Mouse (Mus musculus) megakaryocyte, adult 5-6 weeks (primary cell): ENCODE results near the gene 4921536K21Rik. TPM values are rescaled to one million over a fixed set of nuclear protein-coding genes. Genes with fewer than 3 reads are reported as not detected.

ENCODE experiments used
- ATAC-seq: 2 replicates; pipeline ENCODE4 v1.8.0; 2016; ENCODE audit warnings: mild to moderate bottlenecking, inconsistent platforms; ENCODE audit not compliant: poor library complexity, severe bottlenecking
- total RNA-seq, 2 experiments: library from RNA; stranded (forward) in 1 of 2; stranded (reverse) in 1 of 2; fragments of 153-499, 151-499 nt in 1 of 2; fragments of 221-1000, 200-1000 nt in 1 of 2; gene quantifications; 2 replicates each; pipeline versions ENCODE4 v1.2.3 to v1.2.4; 2015 to 2017

Gene 4921536K21Rik
- total RNA-seq (2015) (0.09 TPM in 1 of 2 replicates, not detected in the other), total RNA-seq (2017) (0.15 TPM in 1 of 2 replicates, not detected in the other)

DNA sequence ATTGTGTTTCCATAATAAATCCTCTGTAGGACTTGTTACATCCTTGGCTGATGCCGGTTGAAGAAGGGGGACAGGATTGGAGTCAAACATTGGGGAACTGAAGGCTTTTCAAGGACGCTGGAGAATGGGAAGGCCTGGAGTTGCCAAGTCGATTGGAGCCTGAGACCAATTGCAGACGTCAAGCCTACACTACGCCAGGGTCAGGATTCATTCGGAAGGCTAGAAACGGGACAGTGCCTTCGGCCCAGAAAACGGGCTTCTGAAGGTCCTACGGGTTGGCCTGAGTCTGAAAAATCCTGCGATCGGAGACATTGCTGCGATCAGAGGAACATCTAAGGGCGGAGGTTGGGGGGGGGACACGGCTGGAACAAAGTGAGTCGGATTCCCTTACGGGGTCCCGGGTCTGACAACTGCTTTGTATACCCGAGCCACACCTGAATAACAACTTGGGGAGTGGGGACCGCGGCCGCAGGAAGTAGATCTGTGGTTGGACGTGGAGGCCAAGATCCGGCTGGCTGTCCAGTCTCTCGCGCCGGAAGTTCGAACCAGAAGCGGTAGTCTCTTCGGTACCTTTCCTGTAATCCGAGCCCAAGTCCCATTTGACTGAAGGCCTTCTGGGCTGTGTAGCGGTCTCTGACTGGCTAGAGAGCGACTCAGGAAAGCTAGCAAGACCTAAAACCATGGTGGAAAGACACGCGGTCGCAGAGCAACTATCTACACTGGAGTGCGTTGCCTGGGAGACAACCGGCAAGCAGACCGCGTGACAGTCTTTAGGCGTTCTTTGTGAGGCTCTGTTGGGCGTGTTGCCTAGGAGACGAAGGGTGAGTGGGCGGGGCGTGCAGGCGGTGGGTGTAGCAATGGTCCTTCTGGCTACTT, at the start of gene 4921536K21Rik, which contains the start of gene Dusp18:
Gene 4921536K21Rik, minus strand, starts transcription at position 693 of the 876 bp plus-strand sequence.
Gene Dusp18, plus strand, starts transcription at position 835 of the 876 bp plus-strand sequence.
- ATAC-seq = peak; percentile 97

GRCm38 (mm10) chr11:3941371-3941770, 46.5 kb upstream of the 4921536K21Rik start:
- no peak for ATAC-seq

GRCm38 (mm10) chr11:3937321-3937874, 42.5 kb upstream of the 4921536K21Rik start:
- no peak for ATAC-seq

- no peak for ATAC-seq
These were observed 41.4 kb upstream of the 4921536K21Rik start for GRCm38 (mm10) chr11:3936318-3936717.

DNA sequence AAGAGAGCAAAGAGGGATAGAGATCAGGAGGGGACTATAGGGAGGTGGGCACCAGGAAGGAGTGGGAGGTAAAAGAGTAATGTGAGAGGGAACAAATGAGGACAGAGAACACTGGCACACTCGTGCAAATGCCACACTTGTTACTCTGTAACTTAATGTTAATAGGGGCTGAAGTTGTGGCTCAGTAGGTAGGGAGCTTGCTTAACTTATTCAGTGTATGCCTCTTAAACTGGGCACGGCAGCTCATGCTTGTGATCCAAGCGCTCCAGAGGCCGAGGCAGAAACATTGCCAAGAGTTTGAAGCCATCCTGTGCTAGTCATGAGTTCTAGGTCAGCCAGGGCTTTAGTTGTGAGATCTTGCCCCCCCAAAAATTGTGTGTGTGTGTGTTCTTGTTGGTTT, 40.2 kb upstream of the 4921536K21Rik start:
- ATAC-seq = no peak

DNA sequence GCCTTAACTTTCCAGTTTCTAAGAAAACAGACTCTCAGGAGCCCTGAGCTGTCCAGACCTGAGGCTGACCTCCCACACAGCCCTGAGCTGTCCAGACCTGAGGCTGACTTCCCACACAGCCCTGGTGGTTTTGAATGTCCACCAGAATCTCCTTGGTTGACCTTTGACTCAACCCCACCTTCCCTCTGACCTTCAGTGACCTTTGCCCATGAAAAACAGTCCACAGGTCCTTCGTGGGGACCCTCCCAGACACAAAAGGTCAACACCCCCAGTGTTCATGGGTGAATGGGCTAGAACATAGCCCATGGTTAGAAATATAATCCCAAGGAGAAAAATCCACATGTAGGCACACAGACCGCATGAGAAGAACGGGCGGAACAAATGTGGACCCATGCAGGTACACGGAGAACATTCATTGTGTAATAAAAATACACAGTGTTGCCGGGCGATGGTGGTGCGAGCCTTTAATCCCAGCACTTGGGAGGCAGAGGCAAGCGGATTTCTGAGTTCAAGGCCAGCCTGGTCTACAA, 38.9 kb upstream of the 4921536K21Rik start:
- no peak for ATAC-seq

DNA sequence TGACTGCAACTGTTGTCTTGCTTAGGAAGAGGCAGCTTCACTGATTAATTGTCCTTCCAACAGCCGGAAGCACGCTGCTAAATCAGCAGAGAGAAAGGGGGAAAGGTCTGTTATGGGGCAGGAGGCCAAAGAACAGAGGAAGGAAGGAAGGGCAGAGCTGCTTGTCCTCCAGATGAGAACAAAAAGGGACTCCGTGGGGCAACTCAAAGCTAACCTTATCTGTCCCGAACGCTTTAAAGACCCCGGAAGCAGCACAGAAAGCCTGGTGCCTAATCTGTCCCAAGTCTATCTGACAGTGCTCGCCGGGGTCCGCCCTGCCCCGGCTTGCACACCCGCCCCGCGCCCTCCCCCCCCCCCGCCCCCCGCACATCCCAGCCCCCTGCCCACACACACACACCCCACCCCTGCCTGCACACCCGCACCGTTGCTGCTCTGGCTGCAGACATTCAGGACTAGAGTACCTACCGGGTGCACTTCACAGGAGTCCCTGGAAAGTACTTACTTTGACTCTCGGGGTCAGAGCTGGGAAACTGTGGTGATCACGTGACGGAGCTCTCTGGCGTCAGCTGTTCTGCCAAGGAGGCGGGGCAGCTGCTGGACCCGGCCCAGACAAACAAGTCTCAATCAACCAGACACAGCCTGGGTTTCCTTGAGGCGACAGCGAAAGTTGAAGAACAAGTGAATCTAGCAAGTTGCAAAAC, 36.8 kb upstream of the 4921536K21Rik start, which contains the start of gene Tcn2:
Gene Tcn2, minus strand, starts transcription at position 649 of the 701 bp plus-strand sequence.
- peak; percentile 77 for ATAC-seq

GRCm38 (mm10) chr11:3930931-3931330, 36.0 kb upstream of the 4921536K21Rik start:
- no peak for ATAC-seq

DNA sequence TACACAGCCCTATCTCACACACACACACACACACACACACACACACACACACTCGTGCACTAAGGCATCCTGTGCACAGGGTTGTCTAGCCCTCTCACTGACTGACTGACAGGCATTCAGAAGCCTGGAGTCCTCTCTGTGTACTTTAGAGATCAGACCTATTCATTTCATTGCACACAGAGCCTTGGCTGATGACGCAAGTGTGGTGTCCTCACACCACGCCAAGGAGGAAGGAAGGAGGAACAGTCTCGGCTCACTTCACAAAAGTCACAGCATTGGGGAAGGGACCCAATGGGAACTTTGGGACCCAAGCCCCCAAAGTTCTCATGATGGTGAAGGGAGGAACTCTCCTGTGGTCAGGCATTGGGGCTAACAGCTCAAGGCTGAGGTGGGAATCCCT, 35.1 kb upstream of the 4921536K21Rik start:
- peak; percentile 90 for ATAC-seq

DNA sequence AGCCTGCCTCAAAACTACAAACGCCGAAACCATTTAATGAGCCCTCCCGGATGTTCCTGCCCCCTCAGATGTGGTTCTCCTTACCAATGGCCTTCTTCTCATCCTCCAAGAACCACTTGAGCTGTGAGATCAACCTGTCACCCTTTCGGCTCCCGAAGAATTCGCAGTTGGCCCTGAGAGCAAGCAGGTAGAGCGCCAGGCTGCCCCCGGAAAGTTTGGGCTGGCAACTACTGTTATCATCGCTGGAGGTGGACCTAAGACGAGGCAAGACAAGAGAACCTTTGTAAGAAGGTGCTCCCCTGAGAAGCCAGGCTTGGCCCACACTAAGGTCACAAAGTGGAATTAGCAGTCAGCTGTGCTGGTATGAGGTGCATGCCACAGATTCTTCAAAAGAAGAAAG, 31.0 kb upstream of the 4921536K21Rik start:
- ATAC-seq = no peak

- ATAC-seq = no peak
These were observed 27.8 kb upstream of the 4921536K21Rik start for GRCm38 (mm10) chr11:3922731-3923130.

GRCm38 (mm10) chr11:3922115-3922514, 27.2 kb upstream of the 4921536K21Rik start:
- no peak for ATAC-seq

GRCm38 (mm10) chr11:3921281-3921850, 26.5 kb upstream of the 4921536K21Rik start:
- peak; percentile 95 for ATAC-seq

DNA sequence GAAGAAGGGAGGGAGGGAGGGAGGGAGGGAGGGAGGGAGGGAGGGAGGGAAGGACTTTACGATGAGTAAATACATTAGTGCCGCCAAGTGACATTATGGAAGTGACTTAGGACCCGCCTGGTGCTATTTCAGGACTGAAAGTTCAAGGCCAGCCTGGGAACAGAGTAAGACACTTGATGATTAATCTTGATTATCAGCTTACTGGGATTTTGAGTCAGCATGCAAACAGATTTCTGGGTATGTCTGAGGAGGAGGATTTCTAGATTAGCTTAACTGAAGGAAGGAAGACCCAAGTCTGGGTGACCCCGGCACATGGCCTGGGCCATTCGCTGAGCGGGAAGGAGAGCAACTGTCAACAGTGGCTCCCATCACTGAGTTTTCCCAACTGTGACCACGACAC, 25.6 kb upstream of the 4921536K21Rik start:
- no peak for ATAC-seq

DNA sequence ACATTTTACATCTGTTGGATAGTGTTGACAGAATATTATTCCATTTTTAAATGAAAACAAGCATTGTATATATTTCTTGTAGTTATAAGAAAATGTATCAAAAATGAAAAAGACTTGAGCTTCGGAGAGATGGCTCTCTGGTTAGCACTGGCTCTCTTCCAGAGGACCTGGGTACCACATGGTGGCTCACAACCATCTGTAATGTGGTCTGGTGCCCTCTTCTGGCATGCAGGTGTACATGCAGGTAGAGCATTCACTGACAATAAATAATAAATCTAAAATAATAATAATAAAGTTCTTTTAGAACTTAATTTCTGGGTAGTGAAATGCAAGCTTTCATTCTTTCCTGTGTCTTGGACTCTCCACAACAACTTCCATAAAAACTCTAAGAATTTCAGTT, 23.8 kb upstream of the 4921536K21Rik start:
- ATAC-seq = no peak

DNA sequence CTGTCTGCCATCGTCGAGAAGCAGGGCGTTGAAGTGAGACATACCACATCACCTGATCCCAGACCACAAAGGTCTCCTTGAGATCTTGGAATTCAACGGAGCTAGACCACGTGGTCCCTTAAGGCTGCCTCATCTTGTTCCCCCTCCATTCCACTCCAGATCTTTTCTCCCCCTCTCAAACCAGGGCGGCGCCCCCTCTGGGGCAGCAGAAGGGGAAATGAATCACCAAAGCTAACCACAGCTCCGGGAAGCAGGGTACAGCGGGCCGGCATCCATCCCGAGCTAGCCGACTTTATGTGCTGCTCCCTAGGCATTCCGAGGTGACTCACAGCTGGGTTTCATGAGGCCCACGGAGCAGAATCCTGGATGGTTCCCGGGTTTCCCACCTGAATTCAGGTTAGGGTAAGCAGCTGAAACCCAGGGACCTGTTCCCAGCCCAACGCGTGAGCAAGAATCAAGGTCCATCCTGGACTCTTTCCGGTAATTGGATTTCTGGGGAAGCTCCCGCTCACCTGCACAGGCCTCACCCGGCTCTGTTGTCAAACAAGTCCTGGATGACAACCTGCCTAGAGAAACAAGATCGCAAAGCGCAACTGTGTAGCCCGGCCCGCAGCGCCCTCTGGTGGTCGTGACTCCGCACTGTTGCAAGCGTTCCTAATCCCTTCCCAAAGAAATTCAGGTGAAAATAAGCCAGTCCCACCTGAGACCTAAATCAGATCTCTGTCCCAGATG, 19.4 kb upstream of the 4921536K21Rik start, which contains the start of gene Slc35e4:
Gene Slc35e4, minus strand, starts transcription at position 556 of the 732 bp plus-strand sequence.
- peak; percentile 67 for ATAC-seq

DNA sequence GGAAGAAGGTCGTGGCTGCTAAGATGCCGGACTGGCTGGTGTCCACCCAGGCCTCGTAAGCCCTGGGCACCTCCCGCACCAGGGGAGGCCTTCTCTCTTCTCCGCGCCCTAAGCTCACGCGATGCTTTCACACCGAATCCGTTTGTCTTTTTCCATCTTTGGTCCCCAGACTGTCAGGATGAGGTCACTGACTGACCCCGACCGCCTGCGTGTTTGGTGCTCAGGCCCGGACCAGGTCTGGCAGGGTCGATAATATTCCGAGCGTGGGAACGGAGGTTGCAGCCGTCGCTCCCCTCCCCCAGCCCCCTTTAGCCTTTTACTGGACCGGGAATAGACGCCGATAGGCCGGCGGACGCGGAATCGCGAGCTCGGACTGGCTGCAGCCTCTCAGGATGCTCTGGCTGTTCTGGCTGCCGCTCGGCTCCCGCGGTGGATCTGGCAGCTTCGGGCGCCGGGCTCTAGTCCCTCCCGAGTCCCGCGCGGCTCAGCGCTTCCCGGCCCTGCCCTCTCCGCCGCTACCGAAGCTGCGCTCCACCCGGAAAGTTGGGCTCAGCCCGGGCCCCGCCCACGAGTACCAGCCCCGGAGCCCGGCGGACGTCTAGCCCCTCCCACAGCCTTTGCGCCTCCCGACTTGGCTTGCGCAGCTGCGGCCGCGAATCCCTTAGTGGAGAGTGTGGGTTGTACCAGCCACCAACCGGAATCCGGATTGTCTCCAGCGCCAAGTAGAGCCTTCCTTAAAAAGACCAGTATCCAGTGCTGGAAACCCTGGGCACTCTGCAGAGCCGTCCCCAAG, 18.6 kb upstream of the 4921536K21Rik start:
- peak; percentile 77 for ATAC-seq

- ATAC-seq = no peak
These were observed 18.0 kb upstream of the 4921536K21Rik start for GRCm38 (mm10) chr11:3912875-3913271.
